Mouse (Mus musculus): Measurements from ENCODE around the gene Spata48. TPM values are rescaled to one million over a fixed set of nuclear protein-coding genes. Genes with fewer than 3 reads are reported as not detected.

The Spata48 gene
- total and polyA plus RNA-seq, 3 experiments, result 0.15 to 1.1 TPM; not detected in 1

DNA sequence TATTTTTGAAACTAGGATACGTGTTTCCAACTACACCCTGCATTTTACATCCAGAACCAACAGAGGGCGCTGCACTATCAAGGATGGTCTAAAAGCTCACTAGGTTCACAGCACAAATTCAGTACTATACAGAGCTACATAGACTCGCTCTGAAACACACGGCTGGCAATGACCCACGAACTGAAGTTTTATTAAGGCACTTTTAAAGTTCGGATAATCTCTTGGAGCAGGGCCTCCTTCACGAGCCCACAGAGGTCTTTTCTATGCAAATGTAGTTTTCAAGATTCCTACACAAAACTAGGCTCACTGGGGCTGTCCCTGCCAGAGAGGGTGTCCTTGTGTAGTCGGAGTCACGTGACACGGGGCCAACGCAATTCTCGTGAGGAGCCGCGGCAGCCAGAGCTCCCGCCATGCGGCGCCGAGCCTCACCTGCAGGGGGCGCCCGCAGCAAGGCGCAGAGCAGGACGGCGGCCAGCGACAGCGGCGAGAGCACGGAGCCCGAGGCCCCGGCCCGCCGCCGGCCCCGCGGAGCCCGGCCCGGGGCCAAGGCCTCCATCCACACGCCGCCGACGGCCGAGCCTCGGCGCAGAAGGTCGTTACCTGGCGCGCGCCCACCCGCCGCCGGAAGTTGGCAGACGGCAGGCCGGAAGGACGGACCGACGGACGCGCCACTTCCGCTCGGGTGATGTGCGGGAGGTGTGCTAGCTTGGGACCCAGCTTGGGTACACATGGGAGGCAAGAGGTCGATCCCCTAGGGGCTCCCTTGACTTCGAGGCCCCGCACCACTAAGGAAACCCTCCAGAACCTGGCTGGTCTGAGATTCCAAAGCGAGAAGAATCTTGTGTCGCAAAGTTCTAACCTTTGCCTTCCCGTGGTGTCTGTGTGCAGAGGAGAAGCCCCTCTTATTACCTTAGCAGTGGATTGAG, at the start of gene Spata48, which contains the start of gene Zpbp (continued):
- TF ChIP-seq MAZ (IDR thresholded peaks at IDR 0.05; ENCODE audit: low read depth, low read length) (peak; percentile 57; the same call in 1 of the 2 replicates), BHLHE40 (IDR thresholded peaks at IDR 0.05; ENCODE audit: borderline replicate concordance, low read depth, low read length) (peak; percentile 93), MAFK (IDR thresholded peaks at IDR 0.05; ENCODE audit: borderline replicate concordance, low read depth, low read length) (no peak), UBTF (IDR thresholded peaks at IDR 0.05; ENCODE audit: borderline replicate concordance, insufficient read depth, low read depth, low read length) (no peak), SMC3 (IDR thresholded peaks at IDR 0.05; ENCODE audit: low read depth, low read length) (peak; percentile 98)

DNA sequence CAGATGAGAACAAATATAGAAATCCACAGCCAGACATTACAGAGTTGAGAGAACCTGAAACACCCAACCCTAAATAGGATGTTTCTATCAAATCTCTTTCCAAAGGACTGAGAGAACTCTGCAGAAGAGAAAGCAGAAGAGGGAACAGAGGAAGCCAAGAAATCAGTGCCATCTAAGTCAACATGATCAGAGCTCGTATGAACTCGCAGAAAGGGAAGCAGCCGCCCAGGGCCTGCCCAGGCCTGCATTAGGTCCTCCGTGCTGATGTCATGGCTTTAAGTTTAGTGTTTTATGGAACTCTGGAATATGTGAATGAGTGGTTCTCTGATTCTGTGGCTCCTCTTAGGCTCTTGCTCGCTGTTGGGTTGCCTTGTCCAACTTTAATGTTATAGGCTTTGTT, 47.7 kb upstream of the Spata48 start:
- no peak for TF ChIP-seq POLR2AphosphoS5 (IDR thresholded peaks at IDR 0.05; ENCODE audit: borderline replicate concordance, low read depth, low read length)
- no peak for TF ChIP-seq MEF2A (IDR thresholded peaks at IDR 0.05; ENCODE audit: extremely low read depth, insufficient replicate concordance, low read depth, low read length, poor library complexity, severe bottlenecking)
- TF ChIP-seq RCOR1 (IDR thresholded peaks at IDR 0.05; ENCODE audit: low read depth, low read length), result 0 out of 2 replicates have a peak, but pooled peaks have one; percentile 46
- TF ChIP-seq SMC3 (IDR thresholded peaks at IDR 0.05; ENCODE audit: low read depth, low read length), result no peak
- Histone ChIP-seq H3K4me1 (ENCODE audit: control insufficient read depth in 1 of 2, insufficient read depth in 2 of 2, low read length in 2 of 2) (peaks cover 6 to 12% of the 10 kb centered on the region in 2 experiments; a peak in 3 of 4 replicates), H3K4me3 (ENCODE audit: control insufficient read depth in 1 of 2, insufficient read depth in 1 of 2, low read depth in 2 of 2, low read length in 2 of 2) (no peak overlapping the region), H3K36me3 (ENCODE audit: control insufficient read depth in 1 of 2, insufficient read depth in 2 of 2, low read length in 2 of 2) (peaks cover 0 to 9% of the 10 kb centered on the region in 2 experiments; a peak in 2 of 4 replicates), H3K79me2 (ENCODE audit: control insufficient read depth, insufficient read depth, low read length, poor library complexity) (no peaks in the 10 kb centered on the region), H3K27me3 (ENCODE audit: control insufficient read depth in 1 of 2, insufficient read depth in 2 of 2, low read length in 2 of 2) (no peaks in the 10 kb centered on the region), H3K9me3 (replicated peaks; ENCODE audit: insufficient read depth, low read length) (no peaks in the 10 kb centered on the region), H3K27ac (ENCODE audit: control insufficient read depth, low read depth, low read length) (no peak overlapping the region), H3K9ac (ENCODE audit: control insufficient read depth, low read depth, low read length, poor library complexity, severe bottlenecking) (no peak overlapping the region)
- peak; percentile 36 for DNase-seq (ENCODE audit: low read depth, low spot score)

DNA sequence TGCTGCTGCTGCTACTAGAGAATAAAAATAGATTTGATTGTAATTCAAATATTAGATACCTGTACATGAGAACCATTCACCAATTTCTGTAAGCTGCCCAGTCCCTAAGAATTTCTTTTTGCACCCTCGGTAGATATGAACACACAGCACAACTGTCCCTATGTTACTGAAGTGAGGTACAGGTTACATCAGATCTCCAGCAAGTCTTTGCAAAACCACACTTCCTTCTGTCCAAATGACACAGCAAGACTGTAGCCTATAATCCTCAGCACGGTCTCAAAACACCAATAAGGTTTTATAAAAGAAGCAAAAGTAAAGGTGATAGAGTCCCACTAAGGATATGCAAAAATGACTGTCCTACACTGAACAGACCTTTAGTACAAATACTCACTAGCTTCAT, 44.5 kb upstream of the Spata48 start:
- H3K36me3 ChIP-seq (ENCODE audit: control insufficient read depth in 1 of 2, insufficient read depth in 2 of 2, low read length in 2 of 2), result peaks cover 0 to 9% of the 10 kb centered on the region in 2 experiments; a peak in 2 of 4 replicates
- H3K79me2 ChIP-seq (ENCODE audit: control insufficient read depth, insufficient read depth, low read length, poor library complexity), result no peaks in the 10 kb centered on the region
- no peak overlapping the region for H3K27ac ChIP-seq (ENCODE audit: control insufficient read depth, low read depth, low read length)
- H3K9ac ChIP-seq (ENCODE audit: control insufficient read depth, low read depth, low read length, poor library complexity, severe bottlenecking), result peak overlapping the region; percentile 21
- no peaks in the 10 kb centered on the region for H3K27me3 ChIP-seq (ENCODE audit: control insufficient read depth in 1 of 2, insufficient read depth in 2 of 2, low read length in 2 of 2)
- H3K4me3 ChIP-seq (ENCODE audit: control insufficient read depth in 1 of 2, insufficient read depth in 1 of 2, low read depth in 2 of 2, low read length in 2 of 2), result peak overlapping the region in 1 of 2 experiments; percentile 48; a peak in 1 of 4 replicates
- H3K4me1 ChIP-seq (ENCODE audit: control insufficient read depth in 1 of 2, insufficient read depth in 2 of 2, low read length in 2 of 2), result peaks cover 6 to 12% of the 10 kb centered on the region in 2 experiments; a peak in 3 of 4 replicates
- TF ChIP-seq RAD21 (IDR thresholded peaks at IDR 0.05; ENCODE audit: low read depth, low read length) (no peak), MXI1 (IDR thresholded peaks at IDR 0.05; ENCODE audit: low read depth, low read length) (no peak), ZKSCAN1 (IDR thresholded peaks at IDR 0.05; ENCODE audit: low read depth, low read length) (no peak), HCFC1 (IDR thresholded peaks at IDR 0.05; ENCODE audit: low read depth, low read length) (no peak), SIN3A (IDR thresholded peaks at IDR 0.05; ENCODE audit: low read length) (peak; percentile 30; the same call in 1 of the 2 replicates), MYC (IDR thresholded peaks at IDR 0.05; ENCODE audit: low read depth, low read length) (no peak), ETS1 (IDR thresholded peaks at IDR 0.05; ENCODE audit: low read depth, low read length) (peak; percentile 68; the same call in 1 of the 2 replicates), KAT2A (conservative IDR thresholded peaks at IDR 0.05; ENCODE audit: low read depth, low read length) (no peak; the same call in 1 of the 2 replicates), NELFE (IDR thresholded peaks at IDR 0.05; ENCODE audit: low read depth, low read length) (no peak), GATA1 (IDR thresholded peaks at IDR 0.05; ENCODE audit: low read depth, low read length) (0 out of 2 replicates have a peak, but pooled peaks have one; percentile 3), EP300 (IDR thresholded peaks at IDR 0.05; ENCODE audit: low read depth in 1 of 2, low read length in 2 of 2) (peak; percentile 19 to 73; a peak in 3 of 4 replicates), MYB (IDR thresholded peaks at IDR 0.05; ENCODE audit: low read depth, low read length) (no peak), RCOR1 (IDR thresholded peaks at IDR 0.05; ENCODE audit: low read depth, low read length) (peak; percentile 27; the same call in 1 of the 2 replicates), TCF12 (IDR thresholded peaks at IDR 0.05; ENCODE audit: low read depth, low read length) (peak; percentile 36; the same call in 1 of the 2 replicates), BHLHE40 (IDR thresholded peaks at IDR 0.05; ENCODE audit: borderline replicate concordance, low read depth, low read length) (no peak), E2F4 (IDR thresholded peaks at IDR 0.05; ENCODE audit: borderline replicate concordance, low read depth, low read length) (no peak), POLR2AphosphoS5 (IDR thresholded peaks at IDR 0.05; ENCODE audit: borderline replicate concordance, low read depth, low read length) (no peak)
- DNase-seq (ENCODE audit: low read depth, low spot score), result peak; percentile 81
- no peaks in the 10 kb centered on the region for H3K9me3 ChIP-seq (replicated peaks; ENCODE audit: insufficient read depth, low read length)
